Mouse (Mus musculus) heart, postnatal 4 days (tissue): ENCODE measurements around the gene Pim3. TPM values are rescaled to one million over a fixed set of nuclear protein-coding genes. Genes with fewer than 3 reads are reported as not detected.

ENCODE experiments used
- DNase-seq: peaks from one replicate; pipeline ENCODE4 v3.0.0; 2021
- total RNA-seq, 2 experiments: library from RNA; stranded (reverse); gene quantifications; 2 replicates each; pipeline ENCODE4 v1.2.3; 2021

The Pim3 gene
- total RNA-seq, 2 experiments from 2014 or later, result 36.8 to 40.2 TPM

DNA sequence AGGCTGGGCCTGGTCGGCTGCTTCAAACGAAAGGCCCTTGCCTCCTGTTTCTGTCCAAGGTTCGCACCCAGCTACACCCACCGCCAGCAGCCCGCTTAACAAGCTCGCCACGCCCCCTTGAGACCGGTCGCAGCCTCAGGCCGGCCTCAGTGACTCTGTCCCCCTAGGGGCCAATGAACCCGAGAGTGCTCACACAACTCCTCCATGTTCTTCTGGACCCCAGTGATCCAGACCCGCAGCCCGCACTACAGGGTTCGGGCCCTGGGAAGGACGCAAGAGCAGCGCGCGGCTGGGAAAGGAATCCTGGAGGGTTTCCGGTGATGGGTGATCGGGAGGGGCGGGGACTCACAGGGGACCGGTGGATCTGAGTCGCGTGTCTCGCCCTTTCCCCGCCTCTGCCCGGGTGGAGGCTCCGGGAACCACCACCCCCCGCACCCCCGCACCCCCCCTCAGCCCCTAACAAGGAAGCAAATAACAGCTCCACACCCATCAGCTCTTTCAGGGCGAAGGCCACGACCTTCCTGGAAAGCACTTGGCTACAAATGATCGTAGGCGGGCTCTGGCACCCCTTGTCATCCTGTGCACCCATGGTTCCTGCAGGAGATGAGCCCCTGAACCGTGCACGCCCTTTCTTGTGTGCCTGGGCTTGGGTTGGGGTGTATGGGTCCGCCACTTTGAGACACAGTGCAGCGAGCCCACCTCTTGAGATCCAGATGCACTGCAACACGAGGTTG, 24.6 kb upstream of the Pim3 start:
- peak; percentile 78 for DNase-seq

DNA sequence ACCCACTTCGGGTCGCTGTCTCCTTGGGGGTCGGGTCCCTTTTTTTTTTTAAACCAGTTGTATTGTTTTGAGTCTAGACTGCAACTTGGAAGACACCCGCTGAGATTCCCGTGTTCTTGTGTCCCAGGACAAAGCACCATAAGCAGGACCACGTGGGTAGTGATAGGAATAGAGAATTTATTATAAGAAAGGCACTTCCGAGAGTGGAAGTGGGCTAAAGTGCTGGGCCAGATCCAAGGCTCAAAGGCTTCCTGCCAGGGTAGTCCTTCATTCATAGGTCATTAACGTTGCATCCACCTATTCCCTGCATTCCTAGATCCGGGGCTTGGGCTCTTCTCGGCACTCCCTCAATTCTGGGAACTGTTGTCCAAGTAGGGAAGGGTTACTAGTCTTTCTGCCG, 24.0 kb upstream of the Pim3 start:
- peak; percentile 64 for DNase-seq

DNA sequence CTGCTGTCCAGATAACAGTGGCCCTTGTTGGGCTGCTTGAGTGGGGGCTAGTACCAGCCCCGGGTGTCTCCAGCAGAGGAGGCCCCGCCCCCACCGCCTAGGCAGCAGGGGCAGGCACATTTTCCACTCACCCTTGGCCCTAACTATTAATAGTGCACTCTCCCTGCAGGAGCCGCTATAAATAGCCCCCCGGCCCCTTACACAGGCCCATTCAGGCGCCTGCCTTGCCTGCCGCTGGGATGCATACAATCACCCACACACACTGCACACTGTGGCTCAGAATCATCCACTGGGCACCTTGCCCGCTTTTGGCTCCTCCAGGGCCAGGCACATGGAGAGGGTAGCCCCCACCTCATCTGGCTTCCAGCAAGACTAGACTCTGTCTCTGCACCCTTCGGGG, 22.7 kb upstream of the Pim3 start:
- peak; percentile 86 for DNase-seq

DNA sequence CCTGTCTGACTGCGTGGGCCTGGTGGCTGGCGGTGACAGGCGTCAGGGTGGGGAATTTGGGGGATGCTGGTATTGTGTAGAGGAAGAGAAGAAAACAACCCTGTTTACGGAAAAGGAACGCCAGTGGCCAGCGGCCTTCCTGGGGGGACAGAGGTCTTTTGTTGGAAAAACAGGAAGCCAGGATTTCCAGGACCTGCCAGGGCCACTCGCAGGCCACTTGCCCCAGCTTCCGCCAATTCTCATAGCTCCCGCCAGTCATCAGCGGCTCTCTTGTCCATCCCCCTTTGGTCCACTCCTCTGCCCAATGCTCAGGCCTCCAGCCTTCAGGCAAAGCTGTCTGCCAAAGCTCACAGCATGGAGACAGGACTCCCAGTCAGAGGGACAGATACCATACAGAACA, 21.9 kb upstream of the Pim3 start:
- DNase-seq, result peak; percentile 72

DNA sequence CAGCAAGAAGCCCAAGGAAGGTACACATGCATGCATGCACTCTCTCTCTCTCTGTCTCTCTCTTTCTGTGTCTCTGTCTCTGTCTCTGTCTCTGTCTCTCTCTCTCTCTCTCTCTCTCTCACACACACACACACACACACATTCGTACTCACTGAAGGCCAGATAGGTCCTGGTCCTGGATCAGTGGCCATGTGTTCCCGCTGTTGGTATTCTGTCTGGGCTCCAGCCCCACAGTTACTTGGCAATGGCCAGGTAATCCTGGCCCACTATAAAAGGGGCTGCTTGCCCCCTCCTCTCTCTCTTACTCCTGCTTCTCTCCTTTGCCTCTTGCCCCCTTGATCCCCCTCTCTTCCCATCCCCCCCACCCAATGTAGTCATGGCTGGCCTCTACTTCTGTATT, 20.8 kb upstream of the Pim3 start:
- DNase-seq, result no peak

DNA sequence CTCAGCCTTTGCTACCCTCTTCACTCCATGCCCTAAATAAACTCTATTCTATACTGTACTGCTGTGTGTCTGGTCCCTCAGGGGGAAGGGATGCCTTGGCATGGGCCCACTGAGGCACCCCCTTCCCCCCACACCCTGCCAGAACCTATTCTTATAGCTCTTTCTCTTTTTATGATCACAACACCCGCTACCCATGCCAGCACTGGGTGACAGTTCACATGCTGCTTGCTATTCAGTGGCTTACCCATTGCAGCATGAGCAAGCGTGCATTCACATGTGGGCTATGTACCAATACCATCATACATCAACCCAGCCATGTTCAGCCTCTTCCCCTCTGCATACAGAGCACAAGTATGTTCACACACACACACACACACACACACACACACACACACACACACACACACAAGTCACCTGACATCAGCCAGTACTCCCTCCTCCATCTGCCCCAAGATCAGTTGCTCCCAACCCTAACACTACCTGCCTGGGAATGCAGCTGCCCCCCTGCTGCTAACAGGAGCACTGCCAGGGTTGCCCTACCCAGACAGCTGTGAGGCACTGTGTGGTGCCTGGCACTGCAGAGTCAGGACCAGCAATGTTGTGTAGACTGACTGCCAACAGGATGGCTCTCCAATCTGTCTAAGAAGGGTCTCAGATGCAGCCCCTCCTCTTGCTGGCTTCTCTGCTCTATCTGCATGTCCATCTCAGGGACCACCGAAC, 20.2 kb upstream of the Pim3 start:
- DNase-seq, result no peak

DNA sequence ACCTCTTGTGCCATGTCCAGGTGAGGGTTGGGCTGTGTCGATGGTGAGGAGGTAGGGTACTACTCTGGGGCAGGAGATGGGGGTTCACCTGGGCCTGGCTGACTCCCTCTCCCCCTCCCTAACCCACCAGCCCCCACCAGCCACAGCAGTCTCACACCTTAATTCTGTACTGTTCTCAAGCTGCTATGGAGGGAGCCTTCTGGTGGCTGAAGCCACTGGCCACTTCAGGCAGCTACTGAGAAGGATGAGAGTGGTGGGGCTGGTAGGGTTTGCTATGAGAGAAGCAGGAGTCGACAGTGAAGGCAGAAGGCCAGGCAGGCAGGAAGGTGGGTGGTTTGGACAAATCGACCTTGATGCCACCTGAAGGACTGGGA, 19.7 kb upstream of the Pim3 start:
- no peak for DNase-seq

DNA sequence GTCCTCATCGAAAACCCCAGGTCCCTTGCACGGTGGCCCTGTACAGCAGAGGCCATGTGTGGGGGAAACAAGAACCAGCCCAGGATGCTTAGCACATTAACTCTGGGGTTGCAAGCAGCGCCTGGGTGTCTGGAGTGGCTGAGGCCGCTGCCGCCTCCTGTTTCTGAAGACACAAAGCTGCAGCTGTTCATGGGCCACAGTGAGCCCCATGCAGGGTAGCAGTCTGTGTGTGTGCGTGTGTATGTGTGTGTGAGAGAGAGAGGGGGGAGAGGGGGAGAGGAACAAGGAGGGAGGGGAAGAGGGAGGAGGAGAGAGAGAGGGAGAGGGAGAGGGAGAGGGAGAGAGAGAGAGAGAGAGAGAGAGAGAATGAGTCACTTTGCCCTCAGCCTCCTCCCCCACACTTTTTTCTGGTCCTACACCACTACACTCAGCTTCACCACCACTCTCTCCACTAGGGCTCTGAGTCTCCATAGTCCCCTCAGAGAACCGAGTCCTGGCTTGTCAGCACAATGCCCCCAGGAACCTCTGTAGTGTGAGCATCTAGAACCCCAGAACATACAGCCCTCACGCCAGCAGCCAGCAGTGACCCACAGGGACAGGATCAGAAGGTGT, 18.4 kb upstream of the Pim3 start:
- no peak for DNase-seq

DNA sequence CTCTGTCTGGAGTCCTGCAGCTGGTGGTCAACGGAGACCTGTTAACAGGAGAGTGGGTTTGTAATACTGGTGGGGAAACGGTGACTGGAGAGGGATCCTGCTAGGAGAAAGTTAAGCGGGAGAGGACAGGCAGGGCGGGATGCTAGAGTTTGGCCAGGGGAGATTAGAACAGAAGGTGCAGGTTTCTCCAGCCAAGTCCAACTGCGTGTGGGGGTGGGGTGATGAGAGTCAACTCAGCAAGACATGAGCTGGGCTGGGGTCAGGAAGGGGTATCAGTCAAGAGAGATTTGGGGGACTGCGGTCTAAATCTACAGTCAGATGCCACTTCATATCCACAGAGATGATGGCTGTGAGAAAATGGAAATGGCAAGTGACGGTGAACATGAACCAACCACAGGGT, 17.0 kb upstream of the Pim3 start:
- no peak for DNase-seq

DNA sequence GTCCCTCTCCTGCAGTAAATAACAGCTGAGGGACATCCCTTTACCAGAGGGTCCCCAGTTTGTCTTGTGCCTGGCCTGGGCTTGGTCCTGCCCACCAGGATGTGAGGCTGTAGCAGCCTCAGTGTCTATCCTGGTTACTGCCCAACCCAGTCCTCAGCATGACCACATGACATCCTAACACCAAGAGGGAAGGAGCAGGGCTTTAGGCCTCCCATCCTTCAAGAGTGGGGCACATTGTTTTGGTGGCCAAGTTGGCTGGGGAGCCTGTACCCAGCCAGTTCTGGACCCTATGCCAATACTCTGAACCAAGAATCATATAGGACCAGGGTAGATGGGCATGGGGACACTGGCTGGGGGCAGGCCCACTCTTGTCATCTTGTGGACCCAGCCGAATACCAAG, 13.3 kb upstream of the Pim3 start:
- no peak for DNase-seq

DNA sequence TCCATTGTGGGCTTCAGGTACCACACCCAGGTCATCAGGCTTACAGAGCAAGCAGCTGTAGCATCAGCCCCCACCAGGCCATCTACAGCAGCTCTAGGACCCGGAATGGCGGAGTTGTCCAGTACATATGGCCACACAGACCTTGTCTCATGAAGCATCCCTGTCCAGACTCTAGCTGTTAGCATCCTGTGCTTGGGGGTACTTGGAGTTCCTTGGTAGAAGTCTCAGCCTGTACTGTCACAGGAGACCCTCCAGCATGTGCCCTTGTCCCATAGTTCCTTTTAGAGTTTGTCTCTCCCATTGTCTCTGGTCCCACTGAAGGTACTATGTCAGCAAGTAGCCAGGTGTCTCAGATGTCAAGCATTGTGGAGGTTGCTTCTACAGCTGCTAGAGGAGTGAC, 12.4 kb upstream of the Pim3 start:
- DNase-seq, result no peak

DNA sequence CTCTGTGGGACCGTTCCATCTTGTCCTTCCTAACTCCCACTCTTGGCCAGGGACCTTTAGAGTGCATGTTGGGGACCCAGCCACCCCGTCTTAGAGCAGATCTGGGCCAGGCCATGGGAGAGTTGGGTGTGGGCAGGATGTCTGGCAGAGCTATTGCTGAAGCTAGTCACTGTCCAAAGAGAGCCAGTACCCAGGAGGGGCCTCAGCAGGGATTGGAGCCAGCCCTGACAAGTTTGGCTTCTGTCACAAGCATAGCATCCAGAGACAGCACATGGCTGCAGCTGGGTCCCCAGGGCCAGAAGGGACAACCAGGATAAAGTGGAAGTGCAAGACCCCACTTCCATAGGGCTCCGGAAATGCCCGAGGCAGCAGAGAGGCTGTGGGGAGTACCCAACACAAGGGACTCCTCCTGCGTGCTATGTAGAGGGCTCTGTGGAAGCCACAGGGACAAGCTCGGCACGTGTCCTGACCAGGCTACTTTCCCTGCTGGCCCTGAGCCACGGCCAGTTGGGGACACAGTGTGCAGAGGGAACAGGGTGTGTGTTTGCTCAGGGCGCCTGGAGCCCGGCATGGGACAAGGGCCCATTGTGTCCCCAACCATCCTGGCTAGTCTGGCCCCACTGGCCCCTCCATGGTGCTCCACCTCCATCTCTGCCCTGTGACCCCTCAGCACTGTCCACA, 11.7 kb upstream of the Pim3 start:
- peak; percentile 88 for DNase-seq

DNA sequence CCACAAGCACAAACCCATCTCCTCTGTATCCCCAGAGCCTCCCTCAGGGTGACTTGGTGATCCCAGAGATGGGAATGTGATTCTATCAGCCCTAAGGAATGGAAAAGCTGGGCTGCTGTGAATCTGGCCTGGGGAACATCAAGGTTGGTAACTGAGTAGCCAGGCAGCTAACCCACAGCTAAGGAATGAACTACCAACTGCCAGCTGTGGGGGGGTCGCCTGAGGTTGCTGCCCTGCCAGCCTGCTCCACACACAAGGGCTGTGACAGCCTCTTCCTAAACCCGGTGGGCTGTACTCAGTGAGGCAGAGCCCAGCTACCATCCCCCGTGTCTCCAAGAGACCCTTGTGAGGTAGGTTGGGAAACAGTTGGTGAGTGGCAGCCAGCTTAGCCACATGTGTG, 10.9 kb upstream of the Pim3 start:
- no peak for DNase-seq

DNA sequence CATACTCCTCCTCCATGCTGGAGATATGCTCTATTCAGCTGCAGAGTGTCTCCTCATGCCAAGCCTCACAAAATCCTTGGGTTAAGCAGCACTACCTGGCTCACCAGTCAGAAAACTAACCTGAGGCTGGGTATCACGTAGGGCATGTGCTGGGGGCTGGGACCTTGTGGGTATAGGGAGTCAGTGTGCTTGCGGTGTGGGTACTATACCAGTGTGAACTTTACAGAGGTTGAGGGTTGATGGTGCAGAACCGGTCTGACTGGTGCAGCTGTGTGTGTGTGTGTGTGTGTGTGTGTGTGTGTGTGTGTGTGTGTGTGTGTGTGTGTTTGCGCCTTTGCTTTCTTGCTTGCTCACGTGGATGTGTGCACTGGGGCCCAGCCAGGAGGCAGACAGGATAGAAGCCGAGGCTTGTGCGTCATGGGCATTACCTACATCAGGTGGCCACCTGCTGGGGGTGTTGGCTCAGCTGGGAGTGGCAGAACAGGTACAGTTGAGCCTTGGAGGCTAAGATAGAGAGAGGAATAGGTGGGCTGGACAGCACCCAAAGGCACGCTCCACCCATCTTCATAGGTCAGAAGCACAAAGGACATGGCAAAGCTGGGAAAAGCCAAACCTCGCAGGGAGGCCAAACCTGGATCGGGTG, 10.4 kb upstream of the Pim3 start:
- no peak for DNase-seq

DNA sequence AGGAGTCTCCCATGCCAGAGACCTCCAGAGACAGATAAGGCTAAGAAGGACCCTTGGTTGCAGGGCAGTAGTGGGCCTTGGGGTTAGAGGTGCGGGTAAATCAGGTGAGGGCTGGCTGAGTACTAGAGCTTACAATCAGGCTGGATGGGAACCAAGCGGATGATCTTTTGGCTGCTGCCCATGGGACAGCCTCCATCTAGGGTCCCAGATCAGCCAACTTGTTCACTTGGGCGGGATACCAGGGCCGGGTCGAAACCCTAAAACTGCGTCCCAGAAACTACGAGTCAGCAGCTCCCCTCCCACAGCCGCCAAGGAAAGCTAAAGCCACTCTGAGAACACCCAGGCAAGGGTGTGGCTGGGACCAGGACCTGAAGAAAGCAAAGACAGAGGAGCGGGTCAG, 8.9 kb upstream of the Pim3 start:
- DNase-seq, result no peak

DNA sequence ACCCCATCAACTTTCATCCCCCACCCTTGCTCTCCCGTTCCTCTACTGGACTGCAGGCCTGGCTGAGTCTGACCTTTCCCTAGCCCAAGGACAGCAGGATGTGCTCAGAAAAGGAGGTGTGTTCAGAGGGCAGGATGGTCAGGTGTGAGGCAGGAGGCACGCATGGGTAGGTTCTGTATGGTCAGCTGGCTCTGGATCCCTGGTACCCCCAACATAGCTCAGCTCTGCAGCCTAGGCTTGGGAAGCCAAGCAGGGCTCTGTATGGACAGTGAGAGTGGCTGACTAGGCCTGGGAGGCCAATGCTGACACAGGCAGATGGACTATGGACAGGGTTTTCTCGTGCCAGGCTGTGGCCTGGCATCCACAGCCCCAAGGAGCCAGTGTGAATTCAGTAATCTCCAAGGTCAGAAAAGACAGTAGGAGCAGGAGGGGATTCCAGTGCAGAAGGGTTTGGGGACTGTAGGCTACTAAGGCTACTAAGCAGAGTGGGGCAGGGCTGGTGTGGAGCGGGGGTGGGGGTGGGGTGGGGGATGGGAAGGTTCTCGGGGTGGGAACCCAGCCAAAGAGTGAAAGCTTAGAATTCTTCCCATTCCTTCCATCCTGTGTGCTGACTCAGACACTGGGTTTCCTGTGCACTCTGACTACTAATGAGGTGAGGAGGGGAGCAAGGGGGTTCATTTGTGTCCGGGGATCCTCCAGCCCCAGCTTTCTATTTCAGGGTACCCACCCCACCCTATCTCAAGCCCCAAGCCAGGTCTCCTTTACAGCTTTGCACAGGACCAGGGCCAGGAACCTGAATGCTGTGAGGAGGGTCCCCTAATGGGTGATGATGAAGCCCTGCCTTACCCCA, 7.6 kb upstream of the Pim3 start:
- DNase-seq, result no peak

DNA sequence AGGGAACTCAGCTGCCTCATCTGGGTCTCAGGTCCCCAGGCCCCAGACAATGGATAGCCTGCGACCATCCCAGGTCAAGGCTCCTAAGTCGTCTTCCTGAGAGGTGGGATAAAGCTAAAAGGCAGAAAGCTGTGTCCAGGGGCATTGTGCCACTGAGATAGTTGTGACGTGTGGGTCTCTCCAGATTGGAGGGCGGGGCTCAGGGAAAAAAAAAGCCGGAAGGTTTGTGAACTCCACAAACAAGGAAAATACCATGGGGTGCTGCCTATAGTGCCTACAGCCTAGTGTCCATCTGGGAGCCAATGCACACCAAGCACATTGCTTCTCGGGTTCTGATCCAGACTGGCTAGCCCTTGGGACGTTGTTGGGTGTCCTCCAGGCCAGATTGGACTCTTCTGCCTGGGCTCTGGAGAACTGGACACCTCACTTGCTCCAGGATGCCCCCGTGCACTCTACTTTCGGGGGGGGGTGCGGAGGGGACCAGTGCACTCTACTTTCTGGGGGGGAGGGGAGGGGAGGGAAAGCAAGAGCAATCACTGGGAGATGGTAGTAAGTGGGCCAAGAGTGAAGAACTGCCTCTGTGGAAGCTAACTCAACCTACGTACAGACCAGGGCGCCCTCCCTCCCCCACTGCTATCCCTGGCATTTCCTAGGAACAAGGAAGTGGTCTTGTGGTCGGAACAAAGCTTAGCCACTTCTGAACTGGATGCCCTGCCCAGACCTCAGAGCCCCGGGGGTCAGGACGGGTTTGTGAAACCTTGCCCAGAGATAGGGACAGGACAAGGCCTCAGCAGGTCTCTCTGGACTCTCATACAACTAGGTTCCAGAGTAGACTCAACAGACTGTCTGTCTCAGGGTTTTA, 6.8 kb upstream of the Pim3 start:
- DNase-seq, result no peak

DNA sequence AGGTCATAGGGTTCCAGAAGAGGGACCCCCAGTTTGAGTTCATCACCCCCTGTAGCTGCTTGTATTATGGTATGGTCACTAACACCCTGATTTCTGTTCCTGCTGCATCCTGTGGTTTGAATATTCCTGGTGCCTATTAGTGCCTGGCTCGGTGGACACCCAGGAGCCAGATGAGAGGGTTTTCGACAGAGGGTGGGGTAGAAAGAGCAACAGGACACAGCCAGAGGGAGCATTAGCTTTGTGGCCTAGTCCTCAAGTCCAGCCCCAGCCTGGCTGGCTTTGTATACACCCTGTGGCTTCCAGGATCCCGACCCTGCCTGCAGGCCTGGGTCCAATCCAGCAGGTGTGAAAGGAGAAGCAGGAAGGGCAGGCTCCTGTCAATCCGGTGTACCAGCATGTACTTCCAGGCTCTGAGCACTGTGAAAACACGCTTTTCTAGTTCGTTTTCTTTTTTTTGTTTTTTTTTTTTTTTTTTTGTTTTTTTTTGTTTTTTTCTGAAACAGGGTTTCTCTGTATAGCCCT, 6.0 kb upstream of the Pim3 start:
- no peak for DNase-seq

DNA sequence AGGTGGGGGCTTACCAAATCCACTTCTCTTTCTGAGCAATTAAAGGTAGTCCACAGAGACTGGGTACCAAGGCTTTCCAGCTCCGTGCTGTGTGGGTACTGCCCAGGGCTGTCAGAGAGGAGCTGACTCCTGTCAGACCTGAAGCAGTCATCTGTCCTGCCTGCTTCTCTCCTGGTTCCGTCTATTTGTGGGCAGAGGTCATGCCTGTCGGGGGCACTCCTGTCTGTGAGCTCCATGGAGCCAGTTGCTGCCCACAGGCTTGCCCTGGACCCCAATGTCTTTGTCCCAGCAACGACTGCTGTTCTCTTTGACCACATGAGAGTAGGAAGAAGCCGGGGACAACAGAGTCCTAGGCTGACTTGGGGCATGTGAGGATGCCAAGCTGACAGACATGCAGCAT, 5.4 kb upstream of the Pim3 start:
- no peak for DNase-seq

DNA sequence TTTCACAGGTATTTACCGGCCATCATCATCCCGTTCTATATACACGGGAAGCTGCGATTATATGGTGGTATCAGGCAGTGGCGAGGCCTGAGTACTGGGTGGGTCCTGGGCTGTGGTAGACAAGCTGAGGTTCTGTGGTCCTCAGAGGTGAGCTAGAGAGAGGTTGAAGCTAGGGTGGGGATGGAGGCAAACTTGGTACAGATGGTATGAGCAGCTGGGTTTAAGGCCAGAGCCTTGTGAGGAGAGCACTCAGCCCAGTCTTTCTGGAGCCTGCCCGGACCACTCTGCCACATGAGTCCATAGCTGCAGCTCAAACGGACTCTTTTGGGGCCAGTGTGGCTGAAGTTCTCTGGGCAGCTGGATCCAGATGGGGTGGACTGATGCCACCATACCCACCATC, 4.6 kb upstream of the Pim3 start:
- DNase-seq, result no peak

DNA sequence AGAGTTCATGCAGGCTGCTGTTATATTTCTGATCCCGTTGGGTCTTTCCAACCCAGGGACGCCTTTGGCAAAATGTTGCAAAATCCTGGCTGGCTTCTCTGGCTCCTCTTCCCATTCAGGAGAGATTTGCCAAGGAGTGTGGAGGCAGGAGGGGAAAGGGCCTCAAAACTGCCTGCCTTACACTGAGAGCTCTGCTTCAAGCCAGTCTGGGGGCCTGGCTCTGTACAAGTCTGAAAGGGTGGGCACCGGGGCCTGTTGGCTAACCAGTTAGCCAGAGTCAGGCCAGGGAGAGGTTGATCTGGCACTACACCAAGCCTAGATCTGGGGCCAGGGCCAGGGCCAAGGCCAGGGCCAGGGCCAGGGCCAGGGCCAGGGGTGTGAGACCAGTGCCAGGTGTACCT, 3.8 kb upstream of the Pim3 start:
- DNase-seq, result no peak
